Mouse (Mus musculus): ENCODE results near the gene Fig4. TPM values are rescaled to one million over a fixed set of nuclear protein-coding genes. Genes with fewer than 3 reads are reported as not detected.
A peak's percentile ranks its signal among the peaks of the same experiment; 100 is the strongest.

Fig4 gene
- polyA plus RNA-seq, 1 experiment from 2014 or later: 15.1 TPM

DNA sequence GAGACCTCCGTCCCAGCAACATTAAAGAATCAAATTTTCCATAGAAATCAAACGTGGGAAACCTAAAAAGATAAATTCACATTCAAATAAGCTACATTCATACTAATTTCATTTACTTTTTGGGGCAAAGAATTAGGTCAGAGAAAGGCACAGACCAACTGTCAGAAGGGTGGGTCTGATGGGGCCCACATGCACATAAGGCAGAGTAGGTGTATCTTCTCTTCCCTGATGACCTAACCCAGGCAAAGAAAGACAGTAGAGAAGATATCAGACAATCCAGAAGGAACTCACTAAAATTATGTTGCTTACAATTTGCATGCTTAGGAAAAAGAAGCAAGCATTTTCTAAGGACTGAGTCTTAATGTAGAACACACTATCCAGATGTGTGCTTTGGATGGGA is 67.9 kb downstream of the Fig4 start:
- H3K36me3 ChIP-seq: no peaks in the 10 kb centered on the region
- H3K9ac ChIP-seq: no peak overlapping the region
- no peak overlapping the region for H3K4me3 ChIP-seq (replicated peaks)
- H3K9me3 ChIP-seq: no peaks in the 10 kb centered on the region
- 88% methylated on average over 2 of the region's 2 CpGs for WGBS
- H3K4me1 ChIP-seq: no peaks in the 10 kb centered on the region
- no peak overlapping the region for H3K27ac ChIP-seq
- H3K4me2 ChIP-seq: no peak overlapping the region
- H3K27me3 ChIP-seq (replicated peaks): no peaks in the 10 kb centered on the region
- no peak for ATAC-seq (ENCODE audit: insufficient read depth, low FRiP score, low read depth)

DNA sequence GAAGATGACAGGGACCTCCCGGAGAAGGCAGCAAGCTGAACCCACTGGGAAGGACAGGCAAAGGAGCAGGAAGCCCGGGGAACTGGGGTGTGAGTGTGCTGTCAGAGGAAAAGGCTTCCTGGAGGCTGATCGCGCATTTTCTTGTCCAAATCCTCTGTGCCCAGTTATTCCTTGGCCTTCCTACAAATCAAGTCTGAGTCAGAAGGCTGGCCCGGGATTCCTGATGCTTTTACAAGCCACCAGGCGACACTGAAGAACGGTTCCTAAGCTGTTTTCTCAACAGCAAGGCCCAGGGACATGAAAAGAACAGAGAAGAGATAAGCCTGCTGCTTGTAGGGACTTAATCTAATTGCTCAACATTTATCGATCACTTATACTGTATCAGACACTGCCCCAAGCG is 68.5 kb downstream of the Fig4 start:
- Histone ChIP-seq H3K4me2 (no peak overlapping the region), H3K4me3 (replicated peaks) (no peak overlapping the region), H3K27ac (no peak overlapping the region), H3K4me1 (no peaks in the 10 kb centered on the region), H3K36me3 (no peaks in the 10 kb centered on the region), H3K9me3 (no peaks in the 10 kb centered on the region), H3K9ac (no peak overlapping the region), H3K27me3 (replicated peaks) (no peaks in the 10 kb centered on the region)
- 78% methylated on average over 9 of the region's 9 CpGs for WGBS
- ATAC-seq (ENCODE audit: insufficient read depth, low FRiP score, low read depth): no peak

DNA sequence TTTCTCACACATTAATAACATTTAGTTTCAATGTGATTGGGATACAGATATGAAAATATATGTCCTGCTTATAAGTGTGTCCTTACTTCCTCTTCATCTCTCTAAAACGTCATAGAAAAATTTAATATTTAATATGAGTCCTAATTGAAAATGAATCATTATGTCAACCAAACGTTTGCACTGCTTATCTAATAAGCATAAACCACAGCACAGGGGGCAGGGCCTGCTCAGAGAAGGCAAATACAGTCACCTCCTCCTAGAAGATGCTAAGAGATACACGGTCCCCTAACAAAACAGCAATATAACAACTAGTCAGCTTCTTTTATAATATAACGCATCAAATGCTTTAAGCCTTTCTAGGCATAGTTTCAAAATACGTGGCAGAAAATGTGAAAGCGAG is 69.9 kb downstream of the Fig4 start:
- no peaks in the 10 kb centered on the region for H3K36me3 ChIP-seq
- no peak overlapping the region for H3K9ac ChIP-seq
- ATAC-seq (ENCODE audit: insufficient read depth, low FRiP score, low read depth): no peak
- WGBS: 77% methylated on average over 6 of the region's 6 CpGs
- H3K27me3 ChIP-seq (replicated peaks): no peaks in the 10 kb centered on the region
- H3K4me1 ChIP-seq: no peaks in the 10 kb centered on the region
- H3K27ac ChIP-seq: no peak overlapping the region
- H3K4me3 ChIP-seq (replicated peaks): no peak overlapping the region
- no peaks in the 10 kb centered on the region for H3K9me3 ChIP-seq
- H3K4me2 ChIP-seq: no peak overlapping the region

DNA sequence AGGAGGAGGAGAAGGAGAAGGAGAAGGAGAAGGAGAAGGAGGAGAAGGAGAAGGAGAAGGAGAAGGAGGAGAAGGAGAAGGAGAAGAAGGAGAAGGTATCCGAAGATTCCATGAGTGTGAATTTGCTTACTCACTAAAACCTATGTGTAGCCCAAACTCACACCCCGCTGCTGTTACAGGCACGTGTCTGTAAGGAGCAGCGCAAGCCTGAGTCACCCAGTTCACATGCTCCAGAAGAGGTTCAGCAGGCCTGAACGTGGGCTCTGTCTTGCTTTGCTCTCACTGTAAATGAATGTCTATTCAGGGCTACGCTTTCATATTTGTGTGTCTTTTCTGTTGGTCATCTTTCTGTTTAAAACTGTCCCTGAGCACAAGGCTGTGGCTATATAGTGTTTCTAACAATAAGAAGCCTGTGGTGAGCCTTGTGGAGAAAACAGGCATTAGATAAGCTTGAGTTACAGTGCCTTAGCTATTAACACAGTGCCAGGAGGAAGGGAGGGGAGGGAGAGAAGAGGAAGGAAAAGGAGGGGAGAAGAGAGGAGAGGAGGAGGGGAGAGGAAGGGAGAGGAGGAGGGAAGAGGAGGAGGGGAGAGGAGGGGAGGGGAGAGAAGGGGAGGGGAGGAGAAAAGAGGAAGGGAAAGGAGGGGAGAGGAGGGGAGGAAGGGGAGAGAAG is 71.8 kb downstream of the Fig4 start:
- Histone ChIP-seq H3K4me1 (no peaks in the 10 kb centered on the region), H3K4me3 (replicated peaks) (no peak overlapping the region), H3K27ac (no peak overlapping the region), H3K27me3 (replicated peaks) (no peaks in the 10 kb centered on the region), H3K9ac (no peak overlapping the region), H3K9me3 (no peaks in the 10 kb centered on the region), H3K36me3 (no peaks in the 10 kb centered on the region), H3K4me2 (no peak overlapping the region)
- 81% methylated on average over 6 of the region's 6 CpGs for WGBS
- ATAC-seq (ENCODE audit: insufficient read depth, low FRiP score, low read depth): no peak

- no peak for ATAC-seq (ENCODE audit: insufficient read depth, low FRiP score, low read depth)
- 88% methylated on average over 7 of the region's 7 CpGs for WGBS
Measured at GRCm38 (mm10) chr10:41227626-41228025, 75.4 kb downstream of the Fig4 start.

DNA sequence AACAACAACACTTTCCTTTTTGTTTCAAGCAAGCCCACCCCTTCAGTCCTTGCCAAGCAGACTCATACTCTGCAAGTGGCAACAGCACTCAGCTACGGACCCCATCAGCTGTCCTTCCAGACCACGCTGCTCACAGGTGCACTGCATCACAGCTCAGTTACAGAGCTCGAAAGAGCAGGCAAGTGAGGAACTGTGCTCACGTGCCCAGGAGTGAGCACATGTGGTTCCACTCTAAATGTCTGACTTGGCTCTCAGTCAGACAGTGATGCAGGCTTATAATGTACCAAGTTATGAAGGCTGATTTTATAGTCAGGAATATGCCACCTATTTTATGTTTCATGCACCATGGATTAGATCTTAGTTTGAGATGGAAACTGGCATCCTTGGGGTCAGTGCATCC is 79.6 kb downstream of the Fig4 start:
- no peaks in the 10 kb centered on the region for H3K36me3 ChIP-seq
- no peak for ATAC-seq (ENCODE audit: insufficient read depth, low FRiP score, low read depth)
- no peak overlapping the region for H3K4me3 ChIP-seq (replicated peaks)
- 71% methylated on average over 4 of the region's 4 CpGs for WGBS
- H3K9ac ChIP-seq: no peak overlapping the region
- H3K27ac ChIP-seq: no peak overlapping the region
- H3K27me3 ChIP-seq (replicated peaks): no peaks in the 10 kb centered on the region
- no peaks in the 10 kb centered on the region for H3K9me3 ChIP-seq
- no peak overlapping the region for H3K4me2 ChIP-seq
- H3K4me1 ChIP-seq: no peaks in the 10 kb centered on the region

More at GRCm38 (mm10) chr10:41227626-41228025, 75.4 kb downstream of the Fig4 start:
- Histone ChIP-seq H3K4me3 (replicated peaks) (no peak overlapping the region), H3K27me3 (replicated peaks) (no peaks in the 10 kb centered on the region), H3K4me1 (no peaks in the 10 kb centered on the region), H3K9ac (no peak overlapping the region), H3K4me2 (no peak overlapping the region), H3K27ac (no peak overlapping the region), H3K36me3 (no peaks in the 10 kb centered on the region), H3K9me3 (no peaks in the 10 kb centered on the region)

DNA sequence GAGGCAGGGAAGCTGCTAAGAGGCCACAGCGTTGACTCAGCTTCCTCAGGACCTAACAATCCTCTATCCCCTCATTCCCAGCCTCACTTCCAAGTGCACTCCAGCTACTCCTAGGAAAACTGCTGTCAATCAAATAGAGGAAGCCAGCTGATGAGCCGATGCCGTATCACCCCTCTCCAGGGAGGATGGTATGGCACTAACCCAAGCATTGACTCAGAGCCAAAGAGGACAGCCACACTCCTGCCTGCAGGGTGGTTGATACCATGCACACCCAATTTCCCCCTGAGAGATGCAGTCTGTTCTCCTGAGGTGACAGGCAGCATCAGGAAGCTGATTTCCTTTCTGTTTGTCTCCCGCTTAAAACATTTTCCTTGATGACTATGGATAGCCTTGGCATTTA is 81.9 kb downstream of the Fig4 start:
- H3K9ac ChIP-seq: no peak overlapping the region
- H3K27ac ChIP-seq: no peak overlapping the region
- H3K27me3 ChIP-seq (replicated peaks): no peaks in the 10 kb centered on the region
- no peaks in the 10 kb centered on the region for H3K9me3 ChIP-seq
- no peaks in the 10 kb centered on the region for H3K36me3 ChIP-seq
- H3K4me1 ChIP-seq: no peaks in the 10 kb centered on the region
- no peak overlapping the region for H3K4me3 ChIP-seq (replicated peaks)
- WGBS: 76% methylated on average over 4 of the region's 4 CpGs
- no peak overlapping the region for H3K4me2 ChIP-seq
- ATAC-seq (ENCODE audit: insufficient read depth, low FRiP score, low read depth): no peak

DNA sequence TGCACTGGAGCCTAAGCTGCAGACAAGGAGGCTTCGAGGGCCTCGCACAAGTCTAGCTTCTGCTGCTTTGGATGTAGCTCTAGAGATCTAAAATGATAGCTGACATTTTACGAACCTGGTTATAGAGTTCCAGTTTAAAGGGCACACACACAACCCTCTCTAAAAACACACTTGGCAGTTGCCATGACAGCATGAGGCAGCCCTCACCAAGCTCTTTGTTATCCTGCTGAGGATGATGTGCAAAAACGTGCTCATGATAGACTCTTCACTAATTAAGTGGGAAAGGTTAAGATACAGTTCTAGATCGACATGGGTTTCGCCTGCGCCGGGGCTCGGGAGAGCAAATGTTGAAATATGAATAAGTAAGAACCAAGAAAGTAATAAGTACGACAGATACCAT is 84.2 kb downstream of the Fig4 start:
- H3K4me1 ChIP-seq: no peaks in the 10 kb centered on the region
- WGBS: 89% methylated on average over 10 of the region's 10 CpGs

GRCm38 (mm10) chr10:41214083-41214482 is 89.0 kb downstream of the Fig4 start:
- no peak overlapping the region for H3K9ac ChIP-seq
- no peak overlapping the region for H3K4me2 ChIP-seq
- no peak for ATAC-seq (ENCODE audit: insufficient read depth, low FRiP score, low read depth)
- 89% methylated on average over 3 of the region's 3 CpGs for WGBS
- H3K4me3 ChIP-seq (replicated peaks): no peak overlapping the region
- H3K27me3 ChIP-seq (replicated peaks): no peaks in the 10 kb centered on the region
- no peaks in the 10 kb centered on the region for H3K9me3 ChIP-seq
- H3K36me3 ChIP-seq: no peaks in the 10 kb centered on the region
- H3K4me1 ChIP-seq: no peaks in the 10 kb centered on the region
- no peak overlapping the region for H3K27ac ChIP-seq

More for the DNA sequence above, 84.2 kb downstream of the Fig4 start:
- Histone ChIP-seq H3K9ac (no peak overlapping the region), H3K4me3 (replicated peaks) (no peak overlapping the region), H3K36me3 (no peaks in the 10 kb centered on the region), H3K9me3 (no peaks in the 10 kb centered on the region), H3K27ac (no peak overlapping the region), H3K27me3 (replicated peaks) (no peaks in the 10 kb centered on the region), H3K4me2 (no peak overlapping the region)
- ATAC-seq (ENCODE audit: insufficient read depth, low FRiP score, low read depth): no peak

DNA sequence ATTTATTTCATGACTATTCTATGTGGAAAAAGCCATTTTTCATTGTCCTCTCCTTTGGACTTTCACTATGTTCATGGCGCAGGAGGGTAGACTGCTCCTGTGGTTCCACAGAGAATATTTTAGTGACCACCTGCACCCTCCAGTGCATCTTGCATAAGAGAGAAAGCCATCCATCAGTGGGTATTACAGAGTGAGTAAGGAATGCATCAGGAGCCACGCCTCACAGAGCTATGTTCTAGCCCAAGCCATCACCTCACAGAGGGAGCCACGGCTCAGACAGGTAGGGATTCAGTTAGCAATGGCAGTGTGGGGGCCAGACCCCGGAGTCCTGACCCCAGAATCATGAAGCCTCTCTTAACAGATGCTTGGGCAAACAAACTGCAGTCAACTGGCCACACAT is 93.5 kb downstream of the Fig4 start:
- Histone ChIP-seq H3K4me3 (replicated peaks) (no peak overlapping the region), H3K27me3 (replicated peaks) (no peaks in the 10 kb centered on the region), H3K9me3 (no peaks in the 10 kb centered on the region), H3K36me3 (no peaks in the 10 kb centered on the region), H3K4me1 (no peaks in the 10 kb centered on the region), H3K4me2 (no peak overlapping the region), H3K9ac (no peak overlapping the region), H3K27ac (no peak overlapping the region)
- peak; percentile 51; the same call in 1 of the 2 replicates for ATAC-seq (ENCODE audit: insufficient read depth, low FRiP score, low read depth)
- 52% methylated on average over 4 of the region's 4 CpGs for WGBS

DNA sequence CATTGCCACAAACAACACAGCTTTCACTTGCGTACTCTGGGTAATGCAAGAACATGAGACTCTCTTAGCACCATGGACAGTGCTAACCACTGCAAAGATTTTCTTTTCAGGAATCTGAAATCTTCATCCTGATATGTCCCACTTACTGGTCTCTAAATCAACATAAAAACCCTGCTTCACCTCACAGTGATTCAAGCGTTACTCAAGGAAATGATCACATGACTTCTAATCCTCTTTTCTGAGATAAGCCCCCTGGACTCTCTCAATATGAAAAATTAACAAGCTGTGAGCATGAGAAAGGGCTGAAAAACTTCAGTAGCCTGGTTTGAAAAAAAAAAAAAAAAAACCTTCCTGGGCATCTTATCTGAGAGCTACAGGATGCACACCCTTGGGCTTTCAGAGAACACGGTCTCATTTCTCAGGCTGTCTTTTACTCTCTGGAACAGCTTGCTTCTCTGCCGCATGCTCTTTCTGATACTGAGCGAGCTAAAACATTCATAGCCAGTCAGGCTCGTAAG is 94.1 kb downstream of the Fig4 start:
- no peaks in the 10 kb centered on the region for H3K27me3 ChIP-seq (replicated peaks)
- WGBS: 56% methylated on average over 6 of the region's 6 CpGs
- H3K4me3 ChIP-seq (replicated peaks): no peak overlapping the region
- no peaks in the 10 kb centered on the region for H3K4me1 ChIP-seq
- no peak overlapping the region for H3K9ac ChIP-seq
- peak; percentile 83; the same call in 1 of the 2 replicates for ATAC-seq (ENCODE audit: insufficient read depth, low FRiP score, low read depth)
- no peaks in the 10 kb centered on the region for H3K36me3 ChIP-seq
- H3K27ac ChIP-seq: no peak overlapping the region
- no peak overlapping the region for H3K4me2 ChIP-seq
- H3K9me3 ChIP-seq: no peaks in the 10 kb centered on the region

DNA sequence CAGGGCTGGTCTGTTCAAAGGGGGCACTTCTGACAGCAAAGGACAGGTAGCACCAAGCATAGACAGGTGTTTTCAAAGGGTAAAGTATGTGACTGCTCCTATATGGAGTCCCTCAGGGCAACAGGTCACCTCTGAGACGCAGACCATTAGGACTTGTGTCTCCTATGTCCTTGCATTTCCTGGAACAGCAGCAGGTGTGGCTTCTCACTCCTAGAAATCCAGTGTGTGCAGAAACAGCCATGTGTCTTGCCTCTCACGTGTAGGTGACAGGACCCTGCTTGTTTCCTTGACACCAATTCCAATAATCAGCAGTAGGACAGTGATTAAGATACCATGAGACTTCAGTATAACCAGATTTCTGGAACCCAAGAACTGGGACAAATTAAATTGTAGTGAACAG is 97.4 kb downstream of the Fig4 start:
- H3K27me3 ChIP-seq (replicated peaks): no peaks in the 10 kb centered on the region
- no peak overlapping the region for H3K27ac ChIP-seq
- H3K4me2 ChIP-seq: no peak overlapping the region
- H3K4me3 ChIP-seq (replicated peaks): no peak overlapping the region
- H3K9ac ChIP-seq: no peak overlapping the region
- H3K4me1 ChIP-seq: no peaks in the 10 kb centered on the region
- no peaks in the 10 kb centered on the region for H3K9me3 ChIP-seq
- H3K36me3 ChIP-seq: no peaks in the 10 kb centered on the region
- no peak for ATAC-seq (ENCODE audit: insufficient read depth, low FRiP score, low read depth)
- WGBS: 41% methylated on average over 2 of the region's 2 CpGs

All from stomach, embryonic 15.5 days (tissue).